Mouse (Mus musculus) megakaryocyte-erythroid progenitor cell, adult 5 weeks (primary cell): ENCODE results near the gene Prl2c3. TPM values are rescaled to one million over a fixed set of nuclear protein-coding genes. Genes with fewer than 3 reads are reported as not detected.

Experiments
- polyA plus RNA-seq: library from polyadenylated mRNA; stranded (reverse); fragments of >175 nt; gene quantifications from 2 replicates; pipeline ENCODE4 v1.2.3, GENCODE M21; 2012

The Prl2c3 gene
- not detected in 2 replicates for polyA plus RNA-seq

DNA sequence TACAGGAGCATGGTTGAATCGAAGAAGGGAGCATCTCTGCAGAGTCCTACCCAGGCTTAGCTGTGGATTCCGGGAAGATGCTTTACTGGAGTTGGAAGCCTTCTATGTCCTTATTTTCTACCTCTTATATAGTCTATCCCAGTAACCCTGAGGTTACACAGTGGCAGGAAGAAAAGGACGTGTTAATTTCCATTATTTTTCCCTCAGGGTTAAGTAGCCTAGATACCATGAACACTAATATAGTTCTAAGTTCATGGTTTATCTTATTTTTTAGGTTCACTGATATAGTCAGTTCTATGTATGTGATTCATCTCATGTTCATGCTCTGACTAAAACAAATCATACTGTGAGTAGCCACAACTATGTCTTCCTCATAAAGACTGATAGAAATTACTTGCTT, at the start of gene Prl2c3:
TSS of gene Prl2c3 (minus strand) at position 101 of the 400 bp plus-strand sequence.

Other genes starting within 250 kb of the Prl2c3 start
- 6.7 and 8.5 TPM in 2 replicates for gene Ero1lb, start 234.2 kb downstream of the Prl2c3 start, polyA plus RNA-seq
- not detected in 2 replicates for gene Prl2c2, start 205.3 kb upstream of the Prl2c3 start, polyA plus RNA-seq